Mouse (Mus musculus) adrenal gland (tissue): Measurements from ENCODE around the gene Golga4.

ENCODE experiments used
- intact Hi-C: fragments of 180-260 bp; cut with DNase I; formaldehyde crosslinking; loops from one replicate; pipeline ENCODE4 v1.15.1; 2025

Golga4 gene

GRCm38 (mm10) chr9:118488138-118488895 lies 17.8 kb upstream of the Golga4 start:
- intact Hi-C loops = loop anchor here (5.0 to 10.0 kb wide), 2 partner anchors 324 to 446 kb away; partner anchors contain the start of gene Azi2

DNA sequence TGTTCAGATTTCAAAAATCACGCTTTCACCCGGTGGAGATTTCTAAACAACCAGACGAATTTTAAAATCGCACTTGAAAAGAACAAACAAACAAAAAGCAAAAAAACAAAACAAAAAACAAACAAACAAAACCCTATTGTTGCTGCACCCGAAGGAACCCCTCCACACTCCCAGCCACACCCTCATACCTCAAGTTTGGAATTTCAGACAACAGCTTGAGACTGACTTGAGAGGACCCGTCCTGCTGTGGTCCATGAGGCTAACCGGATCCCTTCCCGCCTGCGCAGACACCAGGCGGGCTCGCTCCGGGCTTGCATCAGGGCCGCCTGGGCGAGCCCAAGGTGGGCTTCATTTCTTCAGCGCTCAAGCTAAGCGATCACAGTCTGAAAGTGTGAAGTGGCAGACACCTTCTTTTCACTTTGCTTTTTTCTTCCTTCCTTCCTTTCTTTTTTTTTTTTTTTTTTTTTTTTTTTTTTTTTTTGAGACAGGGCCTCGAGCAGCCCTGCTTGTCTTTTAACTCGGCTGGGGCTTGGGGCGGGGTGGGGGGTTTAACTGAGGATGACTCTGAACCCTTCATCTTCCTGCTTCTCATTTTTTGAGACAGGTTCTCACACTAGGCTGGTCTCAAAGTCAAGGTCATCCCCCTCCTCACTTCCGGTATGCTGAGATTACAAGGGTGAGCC lies 17.0 kb upstream of the Golga4 start:
- intact Hi-C loops = loop anchor here (1.0 to 10.0 kb wide), 3 partner anchors 324 to 447 kb away; partner anchors contain the start of gene Azi2

DNA sequence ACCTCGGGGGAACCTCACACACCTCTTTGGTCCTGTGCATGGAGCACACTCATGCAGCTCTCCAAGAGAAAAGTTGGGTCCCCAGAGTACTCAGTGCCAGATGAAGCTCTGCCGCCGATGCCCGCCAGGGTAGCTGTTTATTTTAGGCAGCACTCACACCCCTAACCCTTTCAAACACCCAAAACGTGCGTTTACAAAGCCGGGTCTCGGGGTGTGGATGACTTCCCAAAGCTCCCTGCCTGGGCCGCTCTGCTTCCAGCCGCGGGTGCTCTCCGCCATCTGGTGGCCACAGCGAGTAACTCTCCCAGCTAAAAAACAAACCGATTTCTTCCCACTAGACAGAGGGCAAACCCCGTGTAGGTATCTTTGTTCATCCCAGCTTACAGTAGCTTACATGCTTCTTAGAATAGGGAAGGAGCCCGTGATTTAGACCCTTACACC lies 16.5 kb upstream of the Golga4 start:
- intact Hi-C loops = loop anchor here (1.0 to 10.0 kb wide), 4 partner anchors 325 to 447 kb away; partner anchors contain the start of gene Azi2

DNA sequence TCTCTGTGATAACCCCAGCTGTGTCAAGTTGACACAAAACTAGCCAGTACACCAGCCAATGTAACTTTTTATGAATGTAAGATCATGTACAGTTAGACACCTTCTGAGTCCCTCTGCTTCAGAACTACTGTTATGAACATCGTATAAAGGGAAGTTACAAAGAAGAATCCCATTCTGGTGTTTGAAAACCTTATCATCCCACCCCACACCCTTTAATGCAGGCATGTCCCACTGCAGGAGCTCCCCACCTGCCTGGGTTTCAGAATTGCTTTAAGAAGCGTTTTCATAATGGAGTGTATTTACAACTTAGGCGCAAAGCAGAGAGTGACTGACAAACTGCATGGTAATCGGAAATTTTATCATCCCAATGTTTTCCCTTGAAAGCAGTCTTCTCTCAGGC lies 14.9 kb upstream of the Golga4 start:
- intact Hi-C loops = loop anchor here (5.0 kb wide), 1 partner anchor 439 kb away; no protein-coding TSS in a partner anchor

- intact Hi-C loops = loop anchor here (5.0 kb wide), 1 partner anchor 441 kb away; no protein-coding TSS in a partner anchor
Measured at GRCm38 (mm10) chr9:118492932-118493698, 13.0 kb upstream of the Golga4 start.

DNA sequence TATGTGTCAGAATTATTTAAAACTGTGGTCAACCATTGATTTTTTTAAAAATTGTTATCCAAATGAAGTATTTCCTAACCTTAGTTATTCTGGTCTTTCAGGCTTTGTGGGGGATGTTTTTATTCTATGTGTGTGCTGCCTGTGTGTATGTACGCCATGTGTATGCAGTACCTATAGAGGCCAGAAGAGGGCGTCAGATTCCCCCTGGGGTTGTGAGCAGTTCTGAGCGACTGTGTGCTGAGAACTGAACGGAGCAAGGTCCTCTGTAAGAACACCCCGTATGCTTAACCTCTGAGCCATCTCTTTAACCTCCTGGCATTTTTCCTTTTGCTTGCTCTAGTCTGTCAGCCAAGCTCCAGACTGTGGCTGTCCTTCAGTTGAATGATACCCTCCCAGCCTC lies 12.0 kb upstream of the Golga4 start:
- intact Hi-C loops = loop anchor here (5.0 kb wide), 1 partner anchor 442 kb away; no protein-coding TSS in a partner anchor

DNA sequence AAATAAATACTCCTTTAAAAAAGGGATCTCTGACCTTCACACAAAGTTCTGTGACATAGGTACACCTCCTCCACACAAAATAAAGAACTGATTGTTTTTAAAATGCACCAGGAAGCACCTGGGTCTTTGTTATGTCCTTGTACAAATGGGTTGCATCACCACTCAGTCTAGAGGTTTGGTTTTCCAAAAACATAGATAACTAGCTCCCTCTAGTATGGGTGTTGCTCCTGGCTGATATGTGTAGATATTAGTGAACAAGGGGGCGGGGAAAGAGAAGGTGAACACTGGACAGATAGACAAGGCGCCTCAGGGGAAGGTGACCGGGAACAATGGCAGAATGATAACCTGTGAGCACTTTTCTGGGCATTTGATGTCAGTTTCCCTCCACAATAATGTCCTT lies 10.1 kb upstream of the Golga4 start:
- intact Hi-C loops = no loop called here

DNA sequence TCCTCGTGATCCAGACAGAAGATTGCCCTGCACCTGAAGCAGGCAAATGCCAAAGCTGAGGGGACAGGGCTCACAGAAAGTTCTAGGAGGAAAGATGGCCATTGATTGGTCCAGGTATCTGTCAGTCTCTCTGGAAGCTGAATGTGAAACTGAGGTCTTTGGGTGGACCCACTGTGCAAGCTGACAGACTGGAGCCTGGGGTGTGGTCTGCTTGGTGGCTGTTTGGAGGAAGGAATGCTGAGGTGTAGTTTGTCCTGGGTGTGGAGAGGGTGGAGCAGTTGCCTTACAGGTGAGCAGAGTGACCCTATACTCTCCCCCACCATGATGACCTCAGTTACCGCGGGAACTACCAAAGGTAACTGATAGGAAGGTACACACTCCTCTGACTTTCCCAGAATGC lies 9.1 kb upstream of the Golga4 start:
- intact Hi-C loops = no loop called here

DNA sequence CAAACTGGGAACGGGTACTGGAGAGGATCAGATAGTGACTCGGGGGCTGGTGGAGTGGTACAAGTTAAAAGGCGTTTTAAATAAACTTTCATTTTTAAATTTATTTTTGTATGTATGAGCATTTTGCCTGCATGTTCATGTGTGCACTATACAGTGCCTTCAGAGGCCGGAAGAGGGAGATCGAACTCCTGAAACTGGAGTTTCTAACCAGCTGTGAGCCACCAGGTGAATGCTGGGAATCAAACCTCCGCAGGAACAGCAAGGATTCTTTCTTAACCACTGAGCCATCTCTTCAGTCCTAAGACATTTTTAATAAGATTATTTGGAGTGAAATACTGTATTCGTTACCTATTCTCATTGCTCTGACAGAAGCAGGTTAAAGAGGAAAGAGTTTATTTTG lies 8.0 kb upstream of the Golga4 start:
- intact Hi-C loops = no loop called here

- intact Hi-C loops = no loop called here
Measured at GRCm38 (mm10) chr9:118500963-118501362, 5.1 kb upstream of the Golga4 start.

GRCm38 (mm10) chr9:118504656-118505055 lies 1.4 kb upstream of the Golga4 start:
- intact Hi-C loops = no loop called here

- intact Hi-C loops = no loop called here
Measured at GRCm38 (mm10) chr9:118506404-118507231, 551 bp downstream of the Golga4 start.

DNA sequence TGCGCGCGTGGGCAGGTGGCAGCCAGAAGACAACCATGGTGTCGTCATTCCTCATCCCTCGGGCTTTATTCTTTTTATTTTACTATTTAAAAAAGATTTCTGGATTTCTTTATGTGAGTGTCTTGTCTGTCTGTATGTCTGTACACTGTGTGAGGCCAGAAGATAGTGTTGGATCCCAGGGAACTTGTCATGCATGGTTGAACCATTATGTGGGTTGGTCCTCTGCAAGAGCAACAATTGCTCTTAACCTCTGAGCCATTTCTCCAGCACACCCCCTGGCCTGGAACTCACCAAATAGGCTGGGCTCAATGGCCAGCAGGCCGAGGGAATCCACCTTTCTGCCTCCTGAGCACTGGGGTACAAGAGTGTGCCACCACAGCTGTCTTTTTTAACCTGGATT lies 1.5 kb downstream of the Golga4 start:
- intact Hi-C loops = no loop called here

DNA sequence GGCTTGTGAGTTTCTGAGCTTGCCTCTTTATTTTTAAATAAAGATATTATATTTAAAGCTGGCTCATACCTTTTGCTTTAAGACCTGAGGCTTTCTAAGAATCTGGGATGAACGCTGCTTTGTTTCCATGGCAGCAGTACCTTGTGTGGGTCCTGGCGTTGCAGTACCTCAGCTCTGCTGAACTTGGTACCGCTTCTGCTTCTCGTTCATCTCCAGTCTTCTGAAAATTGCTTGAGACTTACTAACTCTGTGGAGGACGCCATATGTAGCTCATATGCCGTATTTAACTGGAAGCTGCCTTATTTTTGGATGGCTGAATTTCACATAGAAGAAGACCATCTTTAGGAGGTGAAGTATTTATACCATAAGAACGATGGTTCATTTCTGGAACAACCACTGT lies 2.5 kb downstream of the Golga4 start:
- intact Hi-C loops = no loop called here

- intact Hi-C loops = no loop called here
Measured at GRCm38 (mm10) chr9:118510941-118511690, 5.0 kb downstream of the Golga4 start.

DNA sequence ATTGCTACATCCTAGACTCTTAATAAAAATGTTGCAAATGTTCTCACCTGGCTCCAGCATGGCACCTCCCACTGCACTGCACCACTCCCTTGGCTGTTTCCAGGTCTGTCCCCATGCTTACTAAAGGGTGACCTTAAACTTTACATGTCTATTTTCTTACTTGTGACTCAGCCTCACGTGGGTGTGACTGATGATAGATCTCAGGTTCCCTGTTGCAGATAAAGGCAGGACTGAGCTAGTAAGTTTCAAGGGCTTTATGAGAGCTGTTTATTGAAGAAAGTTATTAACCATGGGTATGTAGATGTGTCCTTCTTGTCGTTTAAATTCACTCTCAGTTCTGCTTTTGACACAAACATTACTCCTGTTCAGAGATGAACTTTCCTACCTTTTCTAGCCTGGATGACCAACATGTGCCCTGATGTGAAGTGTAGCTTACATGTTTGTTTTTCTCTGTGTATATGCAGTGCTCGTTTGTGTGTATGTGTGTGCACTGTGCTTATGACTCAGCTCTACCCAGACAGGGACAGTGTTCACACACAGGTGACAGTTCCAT lies 6.7 kb downstream of the Golga4 start:
- intact Hi-C loops = no loop called here

- intact Hi-C loops = no loop called here
Measured at GRCm38 (mm10) chr9:118515476-118515875, 9.4 kb downstream of the Golga4 start.

- intact Hi-C loops = no loop called here
Measured at GRCm38 (mm10) chr9:118516162-118516561, 10.1 kb downstream of the Golga4 start.

DNA sequence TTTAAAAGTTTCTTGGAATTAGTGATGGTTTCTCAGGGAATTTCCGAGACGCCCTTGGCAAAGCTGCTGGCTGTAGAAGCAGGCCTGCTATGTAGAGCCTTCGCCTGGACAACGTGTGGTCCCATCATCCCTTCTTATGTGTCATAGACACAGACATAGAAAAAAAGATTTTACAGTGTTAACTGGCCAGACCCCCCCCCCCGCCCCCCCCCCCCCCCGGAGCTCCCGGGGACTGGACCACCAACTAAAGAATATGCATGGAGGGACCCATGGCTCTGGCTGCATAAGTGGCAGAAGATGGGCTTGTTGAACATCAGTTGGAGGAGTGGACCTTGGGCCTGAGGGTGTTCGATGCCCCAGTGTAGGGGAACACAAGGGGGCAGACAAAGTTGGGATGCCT lies 11.6 kb downstream of the Golga4 start:
- intact Hi-C loops = no loop called here

DNA sequence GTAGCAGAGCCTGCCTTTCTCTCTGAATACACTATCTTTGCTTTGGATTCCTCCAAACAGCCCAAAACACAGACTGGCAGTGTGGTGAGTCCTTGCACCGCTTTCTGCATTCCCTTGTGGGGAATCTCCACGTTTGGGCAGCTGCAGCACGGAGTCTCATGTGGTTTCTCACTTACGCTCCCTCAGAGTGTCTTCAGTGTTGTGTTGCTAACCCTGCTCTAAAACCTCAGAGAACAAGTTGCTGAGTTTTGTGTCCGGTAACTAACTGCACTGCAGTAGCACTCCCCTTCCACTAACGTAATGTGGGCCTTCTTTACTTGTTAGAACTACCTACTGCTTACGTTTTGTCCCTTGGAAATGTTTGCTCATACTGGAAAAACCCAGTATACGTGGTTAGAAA lies 13.0 kb downstream of the Golga4 start:
- intact Hi-C loops = no loop called here
